Mouse (Mus musculus): ENCODE results near the gene Rgs2.

DNA sequence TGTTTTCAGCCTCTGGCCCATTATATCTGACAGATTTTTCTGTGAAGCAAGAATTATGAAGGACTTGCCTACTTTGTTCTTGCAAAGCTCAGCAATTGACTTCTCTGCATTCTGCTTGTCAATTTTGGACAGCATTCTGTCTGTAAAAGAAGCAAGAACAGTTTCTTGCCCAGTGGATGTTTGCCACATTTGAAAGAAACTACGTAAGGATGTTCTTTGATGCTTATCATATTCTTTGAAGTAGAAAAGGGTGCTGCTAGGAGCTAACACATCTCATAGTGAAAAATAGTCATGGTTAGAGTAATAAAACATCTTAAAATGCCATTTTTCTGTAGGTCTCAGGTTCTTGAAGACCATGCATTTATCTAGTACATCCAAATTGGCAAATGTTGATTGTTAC is 10.9 kb downstream of the Rgs2 start:
- TF ChIP-seq CTCF (IDR thresholded peaks at IDR 0.05; ENCODE audit: control insufficient read depth, insufficient read depth, insufficient replicate concordance, low read depth, low read length) (no peak), POLR2A (IDR thresholded peaks at IDR 0.05; ENCODE audit: control insufficient read depth, low read depth, low read length) (no peak)

All from testis, adult 2 months (tissue).